Mouse (Mus musculus): ENCODE measurements around the gene Ces3a. TPM values are rescaled to one million over a fixed set of nuclear protein-coding genes. Genes with fewer than 3 reads are reported as not detected.
"Not testable (repeated sequence)": the region's sequence is repeated elsewhere in the genome, so short reads cannot be mapped to it uniquely, and the experiment has no call there.

Ces3a gene
- polyA plus RNA-seq, 1 experiment from 2014 or later, result not detected

GRCm38 (mm10) chr8:105078591-105078990 lies 30.2 kb downstream of the Ces3a start:
- DNase-seq (ENCODE audit: low spot score) (no peak), ATAC-seq (ENCODE audit: low FRiP score) (no peak)
- Histone ChIP-seq H3K4me2 (replicated peaks; ENCODE audit: low read depth, low read length) (no peak overlapping the region), H3K4me3 (ENCODE audit: low read depth, low read length) (no peak overlapping the region), H3K9ac (ENCODE audit: low read depth, low read length) (no peak overlapping the region), H3K27me3 (ENCODE audit: control insufficient read depth, insufficient read depth, low read length) (no peaks in the 10 kb centered on the region), H3K4me1 (replicated peaks; ENCODE audit: control insufficient read depth, insufficient read depth, low read length) (no peaks in the 10 kb centered on the region), H3K36me3 (ENCODE audit: control insufficient read depth, insufficient read depth, low read length) (no peaks in the 10 kb centered on the region), H3K9me3 (ENCODE audit: control insufficient read depth, low read length) (no peaks in the 10 kb centered on the region), H3K27ac (ENCODE audit: low read depth, low read length) (no peak overlapping the region)
- WGBS, result 87% methylated on average over 5 of the region's 5 CpGs

- H3K27ac ChIP-seq (ENCODE audit: low read depth, low read length), result no peak overlapping the region
- no peaks in the 10 kb centered on the region for H3K36me3 ChIP-seq (ENCODE audit: control insufficient read depth, insufficient read depth, low read length)
- H3K4me3 ChIP-seq (ENCODE audit: low read depth, low read length), result no peak overlapping the region
- H3K27me3 ChIP-seq (ENCODE audit: control insufficient read depth, insufficient read depth, low read length), result no peaks in the 10 kb centered on the region
- H3K4me2 ChIP-seq (replicated peaks; ENCODE audit: low read depth, low read length), result no peak overlapping the region
- 74% methylated on average over 5 of the region's 5 CpGs for WGBS
- H3K4me1 ChIP-seq (replicated peaks; ENCODE audit: control insufficient read depth, insufficient read depth, low read length), result no peaks in the 10 kb centered on the region
- H3K9ac ChIP-seq (ENCODE audit: low read depth, low read length), result no peak overlapping the region
- ATAC-seq (ENCODE audit: low FRiP score), result no peak
- H3K9me3 ChIP-seq (ENCODE audit: control insufficient read depth, low read length), result no peaks in the 10 kb centered on the region
- DNase-seq (ENCODE audit: low spot score), result no peak
Observed at GRCm38 (mm10) chr8:105080814-105081336, 32.5 kb downstream of the Ces3a start.

GRCm38 (mm10) chr8:105083449-105084050 lies 35.1 kb downstream of the Ces3a start, which contains the start of gene Ces3b:
Ces3b (plus strand) TSS chr8:105083753.
- WGBS, result 74% methylated on average over 7 of the region's 7 CpGs
- no peak within 1 kb of the TSS for H3K9ac ChIP-seq (ENCODE audit: low read depth, low read length)
- no peak for ATAC-seq (ENCODE audit: low FRiP score)

GRCm38 (mm10) chr8:105088166-105088565 lies 39.8 kb downstream of the Ces3a start:
- 84% methylated on average over 4 of the region's 5 CpGs for WGBS
- H3K27ac ChIP-seq (ENCODE audit: low read depth, low read length); H3K36me3 ChIP-seq (ENCODE audit: control insufficient read depth, insufficient read depth, low read length); H3K27me3 ChIP-seq (ENCODE audit: control insufficient read depth, insufficient read depth, low read length); H3K4me2 ChIP-seq (replicated peaks; ENCODE audit: low read depth, low read length); ATAC-seq (ENCODE audit: low FRiP score); H3K4me1 ChIP-seq (replicated peaks; ENCODE audit: control insufficient read depth, insufficient read depth, low read length); H3K9me3 ChIP-seq (ENCODE audit: control insufficient read depth, low read length); H3K4me3 ChIP-seq (ENCODE audit: low read depth, low read length); DNase-seq (ENCODE audit: low spot score); H3K9ac ChIP-seq (ENCODE audit: low read depth, low read length): not testable (repeated sequence)

More at GRCm38 (mm10) chr8:105083449-105084050, 35.1 kb downstream of the Ces3a start, which contains the start of gene Ces3b:
- no peak for DNase-seq (ENCODE audit: low spot score)
- H3K4me2 ChIP-seq (replicated peaks; ENCODE audit: low read depth, low read length), result no peak within 1 kb of the TSS
- H3K4me1 ChIP-seq (replicated peaks; ENCODE audit: control insufficient read depth, insufficient read depth, low read length), result no peaks in the 10 kb centered on the region
- H3K27ac ChIP-seq (ENCODE audit: low read depth, low read length), result no peak within 1 kb of the TSS
- no peak within 1 kb of the TSS for H3K4me3 ChIP-seq (ENCODE audit: low read depth, low read length)
- no peaks in the 10 kb centered on the region for H3K36me3 ChIP-seq (ENCODE audit: control insufficient read depth, insufficient read depth, low read length)
- H3K9me3 ChIP-seq (ENCODE audit: control insufficient read depth, low read length), result no peaks in the 10 kb centered on the region
- H3K27me3 ChIP-seq (ENCODE audit: control insufficient read depth, insufficient read depth, low read length), result no peaks in the 10 kb centered on the region

GRCm38 (mm10) chr8:105088581-105088980 lies 40.2 kb downstream of the Ces3a start:
- DNase-seq (ENCODE audit: low spot score), result no peak

GRCm38 (mm10) chr8:105093992-105094391 lies 45.6 kb downstream of the Ces3a start:
- no peaks in the 10 kb centered on the region for H3K36me3 ChIP-seq (ENCODE audit: control insufficient read depth, insufficient read depth, low read length)
- H3K4me3 ChIP-seq (ENCODE audit: low read depth, low read length), result no peak overlapping the region
- no peak overlapping the region for H3K27ac ChIP-seq (ENCODE audit: low read depth, low read length)
- H3K9me3 ChIP-seq (ENCODE audit: control insufficient read depth, low read length), result no peaks in the 10 kb centered on the region
- H3K4me2 ChIP-seq (replicated peaks; ENCODE audit: low read depth, low read length), result no peak overlapping the region
- H3K4me1 ChIP-seq (replicated peaks; ENCODE audit: control insufficient read depth, insufficient read depth, low read length), result no peaks in the 10 kb centered on the region
- 92% methylated on average over 3 of the region's 3 CpGs for WGBS
- ATAC-seq (ENCODE audit: low FRiP score), result no peak
- no peaks in the 10 kb centered on the region for H3K27me3 ChIP-seq (ENCODE audit: control insufficient read depth, insufficient read depth, low read length)
- DNase-seq (ENCODE audit: low spot score), result no peak
- H3K9ac ChIP-seq (ENCODE audit: low read depth, low read length), result no peak overlapping the region

More at GRCm38 (mm10) chr8:105088581-105088980, 40.2 kb downstream of the Ces3a start:
- Histone ChIP-seq H3K4me1 (replicated peaks; ENCODE audit: control insufficient read depth, insufficient read depth, low read length) (no peaks in the 10 kb centered on the region), H3K9ac (ENCODE audit: low read depth, low read length) (no peak overlapping the region), H3K27ac (ENCODE audit: low read depth, low read length) (no peak overlapping the region), H3K4me3 (ENCODE audit: low read depth, low read length) (no peak overlapping the region), H3K27me3 (ENCODE audit: control insufficient read depth, insufficient read depth, low read length) (no peaks in the 10 kb centered on the region), H3K4me2 (replicated peaks; ENCODE audit: low read depth, low read length) (no peak overlapping the region), H3K36me3 (ENCODE audit: control insufficient read depth, insufficient read depth, low read length) (no peaks in the 10 kb centered on the region), H3K9me3 (ENCODE audit: control insufficient read depth, low read length) (no peaks in the 10 kb centered on the region)
- 68% methylated on average over 4 of the region's 4 CpGs for WGBS
- no peak for ATAC-seq (ENCODE audit: low FRiP score)

- H3K27ac ChIP-seq (ENCODE audit: low read depth, low read length); H3K9me3 ChIP-seq (ENCODE audit: control insufficient read depth, low read length); H3K27me3 ChIP-seq (ENCODE audit: control insufficient read depth, insufficient read depth, low read length); DNase-seq (ENCODE audit: low spot score); H3K9ac ChIP-seq (ENCODE audit: low read depth, low read length); H3K36me3 ChIP-seq (ENCODE audit: control insufficient read depth, insufficient read depth, low read length); ATAC-seq (ENCODE audit: low FRiP score); H3K4me2 ChIP-seq (replicated peaks; ENCODE audit: low read depth, low read length); H3K4me3 ChIP-seq (ENCODE audit: low read depth, low read length); H3K4me1 ChIP-seq (replicated peaks; ENCODE audit: control insufficient read depth, insufficient read depth, low read length): not testable (repeated sequence)
- WGBS, result 76% methylated on average over 4 of the region's 4 CpGs
Observed at GRCm38 (mm10) chr8:105102101-105102785, 53.8 kb downstream of the Ces3a start.

- not testable (repeated sequence) for H3K4me2 ChIP-seq (replicated peaks; ENCODE audit: low read depth, low read length); DNase-seq (ENCODE audit: low spot score); H3K4me1 ChIP-seq (replicated peaks; ENCODE audit: control insufficient read depth, insufficient read depth, low read length); H3K27ac ChIP-seq (ENCODE audit: low read depth, low read length); H3K9ac ChIP-seq (ENCODE audit: low read depth, low read length); ATAC-seq (ENCODE audit: low FRiP score); H3K27me3 ChIP-seq (ENCODE audit: control insufficient read depth, insufficient read depth, low read length); H3K36me3 ChIP-seq (ENCODE audit: control insufficient read depth, insufficient read depth, low read length); H3K4me3 ChIP-seq (ENCODE audit: low read depth, low read length); H3K9me3 ChIP-seq (ENCODE audit: control insufficient read depth, low read length)
- WGBS, result 84% methylated on average over 5 of the region's 5 CpGs
Observed at GRCm38 (mm10) chr8:105103701-105104100, 55.3 kb downstream of the Ces3a start.

GRCm38 (mm10) chr8:105104220-105104619 lies 55.8 kb downstream of the Ces3a start:
- no peak overlapping the region for H3K27ac ChIP-seq (ENCODE audit: low read depth, low read length)
- no peaks in the 10 kb centered on the region for H3K36me3 ChIP-seq (ENCODE audit: control insufficient read depth, insufficient read depth, low read length)
- no peak overlapping the region for H3K9ac ChIP-seq (ENCODE audit: low read depth, low read length)
- ATAC-seq (ENCODE audit: low FRiP score) (no peak), DNase-seq (ENCODE audit: low spot score) (no peak)
- H3K27me3 ChIP-seq (ENCODE audit: control insufficient read depth, insufficient read depth, low read length), result no peaks in the 10 kb centered on the region
- WGBS, result 82% methylated on average over 3 of the region's 3 CpGs
- no peak overlapping the region for H3K4me3 ChIP-seq (ENCODE audit: low read depth, low read length)
- no peaks in the 10 kb centered on the region for H3K4me1 ChIP-seq (replicated peaks; ENCODE audit: control insufficient read depth, insufficient read depth, low read length)
- no peaks in the 10 kb centered on the region for H3K9me3 ChIP-seq (ENCODE audit: control insufficient read depth, low read length)
- H3K4me2 ChIP-seq (replicated peaks; ENCODE audit: low read depth, low read length), result no peak overlapping the region

Measured in hindbrain, embryonic 11.5 days (tissue).